9 mouse cellular contexts compared by ENCODE assay signal in the genomic region with DNA sequence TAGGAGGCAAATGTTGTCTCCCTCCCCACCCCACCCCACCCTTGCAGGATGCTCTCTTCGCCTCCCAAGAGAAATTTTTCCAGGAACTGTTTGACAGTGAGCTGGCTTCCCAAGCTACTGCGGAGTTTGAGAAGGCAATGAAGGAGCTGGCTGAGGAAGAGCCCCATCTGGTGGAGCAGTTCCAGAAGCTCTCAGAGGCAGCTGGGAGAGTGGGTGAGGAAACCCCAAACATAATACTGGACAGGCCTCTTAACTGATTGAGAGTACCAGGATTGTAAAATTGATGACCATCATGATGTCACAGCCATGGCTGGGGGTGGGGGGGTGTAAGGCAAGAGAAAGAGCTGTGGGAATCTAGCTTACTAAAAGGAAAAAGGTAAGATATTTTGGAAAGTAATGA. TPM values are rescaled to one million over a fixed set of nuclear protein-coding genes. Genes with fewer than 3 reads are reported as not detected.
DNase-seq lines count a peak whose midpoint lies in the region; ATAC-seq lines count a peak whose summit lies in the region.
"Had no signal": no experiment of that assay in that cellular context is flagged by ENCODE, and none has a peak within 500 bp of the region (broad histone marks: within the 10 kb centered on the region; RNA-seq: fewer than 3 reads in every experiment).

No protein-coding gene starts in this region.

- peaks cover 48% of the 10 kb centered on the region for H3K36me3 ChIP-seq in kidney, embryonic 16.5 days (ENCODE audit: insufficient read depth, low read length)

- 74% methylated on average over 2 of the region's 2 CpGs for WGBS in kidney, embryonic 16.5 days

- H3K27me3 ChIP-seq in kidney, embryonic 16.5 days (ENCODE audit: insufficient read depth, low read length) = no peaks in the 10 kb centered on the region
- H3K27me3 ChIP-seq: midbrain, embryonic 13.5 days had no signal

- intact Hi-C loops in left cerebral cortex, postnatal 4 days (cut with DNase I) = loop anchor here (10.0 kb wide), 1 partner anchor 186 kb away; no protein-coding TSS in a partner anchor

- no peak for ATAC-seq in kidney, embryonic 16.5 days (ENCODE audit: low FRiP score, low TSS enrichment)
- ATAC-seq: midbrain, embryonic 13.5 days had no signal

- peak; percentile 33 for DNase-seq in adrenal gland, postnatal 14 days
- no peak for DNase-seq in adrenal gland, adult 2 months
- DNase-seq in kidney, postnatal 14 days = peak; percentile 29
- DNase-seq in 3T3-L1 (ENCODE audit: low read depth, low spot score) = peak; percentile 70
- peak; percentile 16 for DNase-seq in left cerebral cortex, postnatal 4 days
- DNase-seq in spleen, postnatal 14 days (ENCODE audit: low spot score in 2 of 2) = no peak
- no peak for DNase-seq in cerebellum, postnatal 36 days

- no peak overlapping the region for H3K9ac ChIP-seq in kidney, embryonic 16.5 days (replicated peaks; ENCODE audit: low read length)
- H3K9ac ChIP-seq: midbrain, embryonic 13.5 days had no signal

- 0 out of 2 replicates have a peak, but pooled peaks cover 3% of the 10 kb centered on the region for H3K9me3 ChIP-seq in kidney, embryonic 16.5 days (ENCODE audit: low read length)
- H3K9me3 ChIP-seq: midbrain, embryonic 13.5 days had no signal

- H3K4me3 ChIP-seq in kidney, embryonic 16.5 days (ENCODE audit: low read length) = no peak overlapping the region
- H3K4me3 ChIP-seq: midbrain, embryonic 13.5 days had no signal

- H3K4me1 ChIP-seq in kidney, embryonic 16.5 days (ENCODE audit: insufficient read depth, low read length) = peaks cover 9% of the 10 kb centered on the region

- H3K4me2 ChIP-seq in kidney, embryonic 16.5 days (replicated peaks; ENCODE audit: low read depth, low read length) = no peak overlapping the region
- H3K4me2 ChIP-seq: midbrain, embryonic 13.5 days had no signal

- H3K27ac ChIP-seq in kidney, embryonic 16.5 days (ENCODE audit: low read length) = no peak overlapping the region
- H3K27ac ChIP-seq: midbrain, embryonic 13.5 days had no signal

RNA-seq across cellular contexts. Expression of a gene that starts 2.6 kb away (rescaled TPM):
- 135 and 141 TPM in 2 replicates for total RNA-seq in adrenal gland, postnatal 14 days (2021)
- total RNA-seq in adrenal gland, adult 2 months (2021) = 100 to 1,000 TPM; 112 to 114 TPM
- polyA plus RNA-seq in adrenal gland, adult 2 months (2012; rRNA removed) = 104 and 114 TPM in 2 replicates
- polyA plus RNA-seq in kidney, embryonic 16.5 days (2015; fragmentation: Nextera tagmentation; extraction: Ambion mirVana) = 170 and 172 TPM in 2 replicates
- total RNA-seq in left cerebral cortex, postnatal 4 days (2021) = 10 to 100 TPM; 73.9 to 84.3 TPM

RNA-seq across cellular contexts. Expression of a gene that starts 18.8 kb away (rescaled TPM):
- total RNA-seq in adrenal gland, postnatal 14 days (2021) = 118 and 125 TPM in 2 replicates
- total RNA-seq in adrenal gland, adult 2 months (2021) = 100 to 1,000 TPM; 110 to 120 TPM
- 61.1 and 64.8 TPM in 2 replicates for polyA plus RNA-seq in adrenal gland, adult 2 months (2012; rRNA removed)
- 147 and 149 TPM in 2 replicates for polyA plus RNA-seq in kidney, embryonic 16.5 days (2015; fragmentation: Nextera tagmentation; extraction: Ambion mirVana)
- total RNA-seq in left cerebral cortex, postnatal 4 days (2021) = 10 to 100 TPM; 71.9 to 75.8 TPM

RNA-seq across cellular contexts. Expression of a gene that starts 46.5 kb away (rescaled TPM):
- total RNA-seq in adrenal gland, postnatal 14 days (2021) = 89.8 and 101 TPM in 2 replicates
- 10 to 100 TPM; 83.9 to 85.7 TPM for total RNA-seq in adrenal gland, adult 2 months (2021)
- 62.9 and 83.8 TPM in 2 replicates for polyA plus RNA-seq in adrenal gland, adult 2 months (2012; rRNA removed)
- 160 and 164 TPM in 2 replicates for polyA plus RNA-seq in kidney, embryonic 16.5 days (2015; fragmentation: Nextera tagmentation; extraction: Ambion mirVana)
- 10 to 100 TPM; 80.0 to 85.3 TPM for total RNA-seq in left cerebral cortex, postnatal 4 days (2021)

RNA-seq across cellular contexts. Expression of a gene that starts 46.8 kb away (rescaled TPM):
- 161 TPM in 2 replicates for total RNA-seq in adrenal gland, postnatal 14 days (2021)
- total RNA-seq in adrenal gland, adult 2 months (2021) = 100 to 1,000 TPM; 174 to 178 TPM
- polyA plus RNA-seq in adrenal gland, adult 2 months (2012; rRNA removed) = 11.0 and 21.1 TPM in 2 replicates
- 260 and 264 TPM in 2 replicates for polyA plus RNA-seq in kidney, embryonic 16.5 days (2015; fragmentation: Nextera tagmentation; extraction: Ambion mirVana)
- 100 to 1,000 TPM; 195 to 198 TPM for total RNA-seq in left cerebral cortex, postnatal 4 days (2021)

Comparison
In these comparisons a context has a peak if more than half of its experiments do, and no peak if none do; other contexts are left out.
1. DNase-seq: peak in adrenal gland, postnatal 14 days (single experiment), kidney, postnatal 14 days (single experiment), 3T3-L1 (single experiment) and left cerebral cortex, postnatal 4 days (single experiment); none in adrenal gland, adult 2 months (single experiment), spleen, postnatal 14 days (0 of 2) and cerebellum, postnatal 36 days (0 of 2).